Mouse (Mus musculus): ENCODE data around the gene Gm21028.
"Not testable (repeated sequence)": the region's sequence is repeated elsewhere in the genome, so short reads cannot be mapped to it uniquely, and the experiment has no call there.

The Gm21028 gene

DNA sequence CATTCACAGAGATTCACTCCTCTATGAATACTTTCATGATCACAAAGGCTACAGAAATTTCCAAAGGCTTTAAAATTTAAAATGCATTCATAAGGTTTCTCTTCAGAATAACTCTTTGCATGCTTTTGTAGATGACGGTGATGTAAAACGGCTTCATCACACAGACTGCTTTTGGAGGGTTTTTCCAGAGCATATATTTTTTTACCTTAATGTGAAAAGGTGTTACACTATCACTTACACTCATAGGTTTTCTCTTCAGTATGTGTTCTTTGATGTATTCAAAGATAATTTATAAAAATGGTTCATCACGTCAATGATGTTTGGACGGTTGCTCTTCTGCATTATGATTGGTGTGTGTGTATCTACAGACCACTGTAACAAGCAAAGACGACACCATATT, at the start of gene Gm21028:
Gene Gm21028, minus strand, starts transcription at position 101 of the 400 bp plus-strand sequence.
- DNase-seq = no peak

GRCm38 (mm10) chr7:42595666-42596065, 17.3 kb upstream of the Gm21028 start:
- DNase-seq = not testable (repeated sequence)

DNA sequence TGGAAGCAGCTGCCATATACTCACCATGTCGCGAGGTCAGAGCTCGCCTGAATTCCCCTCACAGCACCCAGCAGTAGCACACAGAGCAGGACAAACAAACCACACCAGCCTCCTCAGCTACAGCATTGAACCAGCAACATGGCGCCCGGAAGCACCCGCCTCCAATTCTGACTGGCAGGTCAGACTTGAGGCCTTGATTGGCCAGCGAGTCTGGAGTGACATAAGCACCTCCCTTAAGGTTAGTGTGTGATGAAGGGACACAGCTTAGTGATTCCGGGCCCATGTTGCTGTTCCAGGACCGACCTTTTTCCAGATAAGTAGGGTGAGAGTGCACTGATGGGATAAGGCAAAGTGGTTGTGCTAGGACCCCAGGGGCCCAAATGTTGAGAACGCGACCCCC, 14.0 kb upstream of the Gm21028 start, which contains the start of gene Zfp977:
Gene Zfp977, minus strand, starts transcription at position 135 of the 400 bp plus-strand sequence.
- DNase-seq = not testable (repeated sequence)

GRCm38 (mm10) chr7:42591311-42591710, 12.9 kb upstream of the Gm21028 start:
- DNase-seq = not testable (repeated sequence)

GRCm38 (mm10) chr7:42551766-42552165, 26.6 kb downstream of the Gm21028 start:
- DNase-seq = no peak

All from embryo, embryonic 11 days (tissue).